ENCODE assay signal across 10 mouse cellular contexts in the genomic region with DNA sequence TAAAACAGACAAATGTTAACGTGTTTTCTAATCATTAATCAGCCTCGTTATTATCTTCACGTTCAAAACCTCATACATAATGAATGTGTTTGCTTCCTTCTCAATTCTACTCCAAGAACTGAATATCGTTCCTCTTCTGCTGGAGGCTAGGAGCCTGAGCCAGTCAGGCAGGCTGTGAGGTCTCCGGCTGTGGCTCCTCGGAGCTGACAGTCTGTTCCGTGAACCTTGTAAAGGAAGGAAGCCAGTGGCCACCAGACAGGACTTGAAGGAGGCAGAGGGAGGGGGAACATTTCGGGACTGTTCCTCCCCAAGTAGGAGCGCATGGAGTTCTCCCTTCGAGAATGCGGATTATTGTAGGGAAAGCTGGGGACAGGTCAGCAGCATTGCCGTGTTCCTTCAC.
DNase-seq lines count a peak whose midpoint lies in the region; ATAC-seq and TF ChIP-seq lines count a peak whose summit lies in the region.
"Had no signal": no experiment of that assay in that cellular context is flagged by ENCODE, and none has a peak within 500 bp of the region (broad histone marks: within the 10 kb centered on the region; RNA-seq: fewer than 3 reads in every experiment).

No protein-coding gene starts in this region.

- no peak for ATAC-seq in lung, embryonic 14.5 days (ENCODE audit: insufficient read depth)
- ATAC-seq in kidney, postnatal 0 days (replicated peaks; ENCODE audit: low FRiP score, low read depth) = no peak
- ATAC-seq in stomach, embryonic 14.5 days (ENCODE audit: insufficient number of reproducible peaks, insufficient read depth, low FRiP score, low read depth) = no peak
- ATAC-seq: liver, postnatal 0 days; midbrain, embryonic 15.5 days had no signal

- no peak overlapping the region; the same call in 1 of the 2 replicates for H3K9ac ChIP-seq in lung, embryonic 14.5 days
- H3K9ac ChIP-seq in kidney, postnatal 0 days (ENCODE audit: low read depth, low read length) = peak overlapping the region; percentile 32; the same call in 1 of the 2 replicates
- H3K9ac ChIP-seq in stomach, embryonic 14.5 days (replicated peaks; ENCODE audit: low read depth, low read length) = no peak overlapping the region
- H3K9ac ChIP-seq: liver, postnatal 0 days; midbrain, embryonic 15.5 days had no signal

- 0 out of 2 replicates have a peak overlapping the region, but pooled peaks have one; percentile 4 for H3K4me2 ChIP-seq in lung, embryonic 14.5 days
- H3K4me2 ChIP-seq in kidney, postnatal 0 days (ENCODE audit: low read length) = peak overlapping the region; percentile 30; the same call in 1 of the 2 replicates
- no peak overlapping the region; the same call in 1 of the 2 replicates for H3K4me2 ChIP-seq in stomach, embryonic 14.5 days (replicated peaks; ENCODE audit: low read depth, low read length)
- H3K4me2 ChIP-seq: midbrain, embryonic 15.5 days had no signal

- H3K36me3 ChIP-seq in lung, embryonic 14.5 days (ENCODE audit: insufficient read depth) = no peaks in the 10 kb centered on the region
- H3K36me3 ChIP-seq in kidney, postnatal 0 days (ENCODE audit: insufficient read depth, low read length) = no peaks in the 10 kb centered on the region
- no peaks in the 10 kb centered on the region for H3K36me3 ChIP-seq in stomach, embryonic 14.5 days (ENCODE audit: control insufficient read depth, insufficient read depth, low read length)
- H3K36me3 ChIP-seq: midbrain, embryonic 15.5 days had no signal

- TF ChIP-seq CTCF in lung, embryonic 14.5 days (IDR thresholded peaks at IDR 0.05; ENCODE audit: low read depth) = no peak
- TF ChIP-seq CTCF in kidney, postnatal 0 days (IDR thresholded peaks at IDR 0.05; ENCODE audit: low read depth) = no peak

- H3K4me1 ChIP-seq in lung, embryonic 14.5 days (ENCODE audit: insufficient read depth) = peaks cover 14% of the 10 kb centered on the region
- H3K4me1 ChIP-seq in kidney, postnatal 0 days (replicated peaks; ENCODE audit: insufficient read depth, low read length) = peaks cover 10% of the 10 kb centered on the region
- peaks cover 18% of the 10 kb centered on the region; the same call in 1 of the 2 replicates for H3K4me1 ChIP-seq in stomach, embryonic 14.5 days (ENCODE audit: control insufficient read depth, insufficient read depth, low read length)

- H3K27ac ChIP-seq in lung, embryonic 14.5 days (ENCODE audit: low read depth) = no peak overlapping the region
- peak overlapping the region; percentile 36; the same call in 1 of the 2 replicates for H3K27ac ChIP-seq in kidney, postnatal 0 days
- H3K27ac ChIP-seq in stomach, embryonic 14.5 days (ENCODE audit: low read length) = peak overlapping the region; percentile 44; the same call in 1 of the 2 replicates
- H3K27ac ChIP-seq: midbrain, embryonic 15.5 days had no signal

- WGBS in lung, embryonic 14.5 days = 34% methylated on average over 12 of the region's 12 CpGs
- WGBS in kidney, postnatal 0 days = 38% methylated on average over 12 of the region's 12 CpGs
- 42% methylated on average over 12 of the region's 12 CpGs for WGBS in stomach, embryonic 14.5 days

- DNase-seq in embryo, embryonic 10.5 days (ENCODE audit: low spot score) = peak; percentile 20
- no peak for DNase-seq in embryo, embryonic 9.5 days (ENCODE audit: extremely low spot score)
- peak; percentile 13 for DNase-seq in lung, embryonic 14.5 days
- DNase-seq in lung, postnatal 36 days = no peak
- DNase-seq in kidney, postnatal 0 days (ENCODE audit: low spot score) = peak; percentile 53
- no peak for DNase-seq in adipocyte (ENCODE audit: low spot score)
- no peak for DNase-seq in layer of hippocampus, postnatal 36 days
- DNase-seq: liver, postnatal 0 days had no signal

- H3K4me3 ChIP-seq in lung, embryonic 14.5 days (ENCODE audit: low read depth, low read length) = no peak overlapping the region
- H3K4me3 ChIP-seq in kidney, postnatal 0 days (replicated peaks; ENCODE audit: low read depth, low read length) = no peak overlapping the region
- no peak overlapping the region for H3K4me3 ChIP-seq in stomach, embryonic 14.5 days (ENCODE audit: low read depth, low read length)
- H3K4me3 ChIP-seq: midbrain, embryonic 15.5 days had no signal

- no peaks in the 10 kb centered on the region for H3K9me3 ChIP-seq in lung, embryonic 14.5 days (ENCODE audit: low read depth, low read length)
- H3K9me3 ChIP-seq in kidney, postnatal 0 days (replicated peaks; ENCODE audit: low read length) = no peaks in the 10 kb centered on the region
- no peaks in the 10 kb centered on the region for H3K9me3 ChIP-seq in stomach, embryonic 14.5 days (ENCODE audit: control insufficient read depth, low read depth, low read length)
- H3K9me3 ChIP-seq: midbrain, embryonic 15.5 days had no signal

- no peaks in the 10 kb centered on the region for H3K27me3 ChIP-seq in lung, embryonic 14.5 days (ENCODE audit: insufficient read depth, low read length)
- no peaks in the 10 kb centered on the region for H3K27me3 ChIP-seq in kidney, postnatal 0 days (ENCODE audit: insufficient read depth, low read length)
- no peaks in the 10 kb centered on the region for H3K27me3 ChIP-seq in stomach, embryonic 14.5 days (ENCODE audit: control insufficient read depth, insufficient read depth, low read length)
- H3K27me3 ChIP-seq: midbrain, embryonic 15.5 days had no signal

Comparison
In these comparisons a context has a peak if more than half of its experiments do, and no peak if none do; other contexts are left out.
1. DNase-seq: peak in embryo, embryonic 10.5 days (single experiment), lung, embryonic 14.5 days (single experiment) and kidney, postnatal 0 days (single experiment); none in embryo, embryonic 9.5 days (single experiment), lung, postnatal 36 days (single experiment), adipocyte (single experiment) and layer of hippocampus, postnatal 36 days (0 of 2).